In genomic region chr2:180892841-180893521, GRCm38 (mm10) we compare ENCODE assay signal across 7 mouse cellular contexts. TPM values are rescaled to one million over a fixed set of nuclear protein-coding genes. Genes with fewer than 3 reads are reported as not detected.
DNase-seq lines count a peak whose midpoint lies in the region; ATAC-seq and TF ChIP-seq lines count a peak whose summit lies in the region.

No protein-coding gene starts in this region.

- peak overlapping the region; percentile 18; the same call in 1 of the 2 replicates for H3K4me3 ChIP-seq in G1E (ENCODE audit: low read depth, low read length)
- peak overlapping the region; percentile 27 for H3K4me3 ChIP-seq in embryonic fibroblast, embryonic 13.5 days (ENCODE audit: insufficient read depth, low read length)
- H3K4me3 ChIP-seq in intestine, embryonic 14.5 days (ENCODE audit: low read depth, low read length): peak overlapping the region; percentile 42
- peak overlapping the region; percentile 45 for H3K4me3 ChIP-seq in limb, embryonic 13.5 days

- H3K4me1 ChIP-seq in G1E (ENCODE audit: insufficient read depth, low read depth, low read length): no peaks in the 10 kb centered on the region
- H3K4me1 ChIP-seq in embryonic fibroblast, embryonic 13.5 days (ENCODE audit: control insufficient read depth, insufficient read depth, low read length): no peaks in the 10 kb centered on the region
- H3K4me1 ChIP-seq in intestine, embryonic 14.5 days (replicated peaks; ENCODE audit: control insufficient read depth, insufficient read depth, low read length): peaks cover 16% of the 10 kb centered on the region
- peaks cover 23% of the 10 kb centered on the region for H3K4me1 ChIP-seq in limb, embryonic 13.5 days

- no peak for TF ChIP-seq POLR2A in embryonic fibroblast, embryonic 13.5 days (IDR thresholded peaks at IDR 0.05; ENCODE audit: low read depth, low read length)

- peak overlapping the region; percentile 63 for H3K4me2 ChIP-seq in intestine, embryonic 14.5 days (ENCODE audit: low read length)
- H3K4me2 ChIP-seq in limb, embryonic 13.5 days (replicated peaks): peak overlapping the region; percentile 77

- no peak for DNase-seq in G1E (ENCODE audit: low spot score)
- peak; percentile 42 to 56 for DNase-seq in adrenal gland, postnatal 36 days
- DNase-seq in intestine, embryonic 14.5 days (ENCODE audit: low spot score): peak; percentile 62
- DNase-seq in right cerebral cortex, adult 18-20 months: peak; percentile 95
- DNase-seq in ovary, postnatal 36 days (ENCODE audit: low spot score): no peak

- no peaks in the 10 kb centered on the region for H3K36me3 ChIP-seq in G1E (replicated peaks)
- no peaks in the 10 kb centered on the region for H3K36me3 ChIP-seq in intestine, embryonic 14.5 days (ENCODE audit: control insufficient read depth, insufficient read depth, low read length)
- H3K36me3 ChIP-seq in limb, embryonic 13.5 days: no peaks in the 10 kb centered on the region

- TF ChIP-seq CTCF in G1E (IDR thresholded peaks at IDR 0.05; ENCODE audit: low read depth, low read length): no peak
- TF ChIP-seq CTCF in embryonic fibroblast, embryonic 13.5 days (IDR thresholded peaks at IDR 0.05; ENCODE audit: borderline replicate concordance, insufficient read depth, low read length): no peak

- WGBS in intestine, embryonic 14.5 days: under 1% methylated on average over 76 of the region's 97 CpGs
- under 1% methylated on average over 95 of the region's 97 CpGs for WGBS in limb, embryonic 13.5 days

- H3K9ac ChIP-seq in intestine, embryonic 14.5 days (ENCODE audit: low read length): 0 out of 2 replicates have a peak overlapping the region, but pooled peaks have one; percentile 13
- H3K9ac ChIP-seq in limb, embryonic 13.5 days: peak overlapping the region; percentile 43

- peaks cover 37% of the 10 kb centered on the region for H3K27me3 ChIP-seq in G1E (ENCODE audit: insufficient read depth, low read length)
- peaks cover 89% of the 10 kb centered on the region for H3K27me3 ChIP-seq in intestine, embryonic 14.5 days (replicated peaks; ENCODE audit: control insufficient read depth, insufficient read depth, low read length)
- H3K27me3 ChIP-seq in limb, embryonic 13.5 days: peaks cover 100% of the 10 kb centered on the region

- ATAC-seq in G1E (ENCODE audit: extremely low read depth, insufficient number of reproducible peaks, low FRiP score, poor library complexity, severe bottlenecking): no peak
- ATAC-seq in intestine, embryonic 14.5 days (replicated peaks; ENCODE audit: low FRiP score, low TSS enrichment, low read depth): no peak; the same call in 1 of the 2 replicates
- no peak for ATAC-seq in limb, embryonic 13.5 days (ENCODE audit: low FRiP score, low read depth)

- H3K9me3 ChIP-seq in G1E (replicated peaks): peaks cover 46% of the 10 kb centered on the region
- no peaks in the 10 kb centered on the region for H3K9me3 ChIP-seq in intestine, embryonic 14.5 days (ENCODE audit: control insufficient read depth, low read length)
- H3K9me3 ChIP-seq in limb, embryonic 13.5 days: no peaks in the 10 kb centered on the region

- no peak overlapping the region for H3K27ac ChIP-seq in embryonic fibroblast, embryonic 13.5 days (ENCODE audit: insufficient read depth, low read length)
- no peak overlapping the region for H3K27ac ChIP-seq in intestine, embryonic 14.5 days (ENCODE audit: low read depth)
- H3K27ac ChIP-seq in limb, embryonic 13.5 days: no peak overlapping the region

RNA-seq across cellular contexts. Expression of gene Ythdf1, which starts 27.8 kb away (rescaled TPM):
- 90.2 and 96.6 TPM in 2 replicates for total RNA-seq in G1E (2014; fragmentation: Nextera tagmentation)
- total RNA-seq in G1E (2017): 24.6 and 26.3 TPM in 2 replicates
- polyA plus RNA-seq in G1E (2012): 72.5 and 87.0 TPM in 2 replicates
- 10 to 100 TPM; 51.7 to 52.4 TPM for total RNA-seq in adrenal gland, postnatal 36 days (2021)
- polyA plus RNA-seq in embryonic fibroblast, embryonic 13.5 days (2011; ENCODE audit: insufficient read length, low read depth, missing spikeins): 71.0 and 85.1 TPM in 2 replicates
- 42.0 and 61.0 TPM in 2 replicates for polyA plus RNA-seq in intestine, embryonic 14.5 days (2014; fragmentation: Nextera tagmentation; extraction: Ambion mirVana)
- 60.6 and 66.8 TPM in 2 replicates for polyA plus RNA-seq in limb, embryonic 13.5 days (2015; fragmentation: Nextera tagmentation; extraction: Ambion mirVana)

RNA-seq across cellular contexts. Expression of gene Birc7, which starts 35.8 kb away (rescaled TPM):
- total RNA-seq in G1E (2014; fragmentation: Nextera tagmentation): not detected in 2 replicates
- not detected in 2 replicates for total RNA-seq in G1E (2017)
- not detected in 2 replicates for polyA plus RNA-seq in G1E (2012)
- total RNA-seq in adrenal gland, postnatal 36 days (2021): not detected
- not detected in 2 replicates for polyA plus RNA-seq in embryonic fibroblast, embryonic 13.5 days (2011; ENCODE audit: insufficient read length, low read depth, missing spikeins)
- 0.26 TPM in 1 of 2 replicates, not detected in the other for polyA plus RNA-seq in intestine, embryonic 14.5 days (2014; fragmentation: Nextera tagmentation; extraction: Ambion mirVana)
- not detected in 2 replicates for polyA plus RNA-seq in limb, embryonic 13.5 days (2015; fragmentation: Nextera tagmentation; extraction: Ambion mirVana)

Comparison
In these comparisons a context has a peak if more than half of its experiments do, and no peak if none do; other contexts are left out.
1. DNase-seq: peak in adrenal gland, postnatal 36 days (2 of 2), intestine, embryonic 14.5 days (single experiment) and right cerebral cortex, adult 18-20 months (single experiment); none in G1E (single experiment) and ovary, postnatal 36 days (single experiment).
2. Peak in every context shown above with its lines, with median percentiles within 50 percentile points of each other: H3K4me3 ChIP-seq.